Mouse (Mus musculus): Measurements from ENCODE around the gene Ftl1. TPM values are rescaled to one million over a fixed set of nuclear protein-coding genes. Genes with fewer than 3 reads are reported as not detected.

Ftl1 gene
- polyA plus RNA-seq, 1 experiment, result 463 TPM

DNA sequence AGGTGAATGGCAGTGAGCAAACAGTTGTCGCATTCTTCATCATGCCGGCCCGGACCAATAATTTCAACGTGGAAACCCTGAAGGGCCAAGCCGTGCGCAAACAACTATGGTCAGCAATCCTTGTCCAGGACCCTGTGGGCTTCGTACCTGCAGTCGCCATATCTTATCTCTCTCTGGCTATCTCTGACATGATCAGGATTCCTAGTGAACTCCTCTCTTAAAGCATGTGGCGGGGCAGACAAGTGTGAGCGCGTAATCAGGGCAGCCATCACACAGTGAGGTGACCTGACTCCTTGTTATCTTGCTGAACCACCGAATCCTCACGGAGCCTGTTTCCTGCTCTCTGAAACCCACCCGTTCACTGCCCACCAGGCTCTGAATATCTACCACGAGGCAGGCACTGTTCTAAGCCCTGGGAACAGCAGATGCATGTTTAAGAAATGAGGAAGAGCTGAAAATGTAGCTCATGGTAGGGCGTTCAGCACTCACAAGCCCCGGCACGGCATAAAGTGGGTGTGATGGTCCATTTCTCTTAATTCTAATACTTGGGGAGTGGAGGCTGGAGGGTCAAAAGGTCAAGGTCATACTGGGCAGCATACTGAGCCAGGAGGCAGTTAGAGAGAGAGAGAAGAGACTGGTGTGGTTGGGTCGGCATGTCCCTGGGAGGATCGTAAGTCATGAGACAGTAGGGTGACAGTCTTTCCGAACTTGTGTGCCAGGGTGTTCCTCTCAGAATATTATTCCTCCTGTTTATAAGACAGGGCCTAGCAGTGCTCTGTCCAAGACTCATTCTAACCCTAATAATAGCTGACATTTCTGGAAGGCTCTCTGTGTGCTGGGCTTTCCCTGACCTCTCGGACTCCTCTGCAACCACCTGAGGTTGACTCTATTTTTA is 15.9 kb downstream of the Ftl1 start:
- no peaks in the 10 kb centered on the region for H3K4me1 ChIP-seq (ENCODE audit: control insufficient read depth, insufficient read depth, low read length)
- H3K27ac ChIP-seq (ENCODE audit: insufficient read depth, low read length), result no peak overlapping the region
- no peak overlapping the region for H3K4me3 ChIP-seq (replicated peaks; ENCODE audit: insufficient read depth, low read depth, low read length)
- TF ChIP-seq CTCF (IDR thresholded peaks at IDR 0.05; ENCODE audit: borderline replicate concordance, insufficient read depth, low read depth, low read length) (no peak), POLR2A (IDR thresholded peaks at IDR 0.05; ENCODE audit: borderline replicate concordance, insufficient read depth, low read length) (no peak)
- no peak for DNase-seq
- H3K27me3 ChIP-seq (ENCODE audit: control insufficient read depth, insufficient read depth, low read length), result no peaks in the 10 kb centered on the region
- 91% methylated on average over 22 of the region's 22 CpGs for WGBS

DNA sequence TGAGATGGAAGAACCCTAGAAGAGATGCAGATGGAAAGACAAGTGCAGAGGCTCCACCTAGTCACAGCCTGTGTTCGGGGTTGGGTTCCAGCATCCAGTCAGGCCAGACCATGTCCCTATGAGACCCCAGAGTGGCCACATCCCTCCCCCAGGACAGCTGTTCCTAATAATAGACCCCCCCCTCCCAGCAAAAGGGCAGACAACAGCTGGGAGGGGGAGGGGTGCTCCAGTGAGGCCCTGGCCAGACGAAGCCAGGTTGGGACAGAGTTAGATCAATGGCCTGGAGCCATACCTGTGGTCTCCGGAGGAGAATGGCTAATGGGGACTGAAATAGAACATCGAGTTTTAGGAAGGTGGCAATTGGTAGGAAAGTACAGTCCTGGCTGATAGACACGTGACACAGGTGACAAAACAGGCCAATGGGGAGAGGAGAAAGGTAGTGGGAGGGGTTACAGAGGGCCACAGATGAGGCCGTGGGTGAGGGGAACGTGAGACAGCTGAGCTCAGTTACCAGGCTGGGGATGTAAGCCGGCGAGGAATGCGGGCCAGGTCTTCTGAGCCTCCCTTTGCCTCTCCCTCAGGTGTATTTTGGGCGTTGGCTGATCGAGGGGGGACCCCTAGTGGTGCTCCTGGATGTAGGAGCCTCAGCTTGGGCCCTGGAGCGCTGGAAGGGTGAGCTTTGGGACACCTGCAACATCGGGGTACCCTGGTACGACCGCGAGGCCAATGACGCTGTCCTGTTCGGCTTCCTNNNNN is 22.0 kb downstream of the Ftl1 start, which contains the start of gene Ruvbl2:
Gene Ruvbl2 (minus strand): TSS at position 576 of the 756 bp plus-strand sequence.
- H3K4me3 ChIP-seq (replicated peaks; ENCODE audit: insufficient read depth, low read depth, low read length), result peak within 1 kb of the TSS; percentile 8
- TF ChIP-seq CTCF (IDR thresholded peaks at IDR 0.05; ENCODE audit: borderline replicate concordance, insufficient read depth, low read depth, low read length) (peak; percentile 30; the same call in 1 of the 2 replicates), POLR2A (IDR thresholded peaks at IDR 0.05; ENCODE audit: borderline replicate concordance, insufficient read depth, low read length) (no peak)
- no peak within 1 kb of the TSS for H3K27ac ChIP-seq (ENCODE audit: insufficient read depth, low read length)
- H3K27me3 ChIP-seq (ENCODE audit: control insufficient read depth, insufficient read depth, low read length), result no peaks in the 10 kb centered on the region
- no peak for DNase-seq
- H3K4me1 ChIP-seq (ENCODE audit: control insufficient read depth, insufficient read depth, low read length), result peaks cover 27% of the 10 kb centered on the region
- WGBS, result 37% methylated on average over 19 of the region's 19 CpGs

DNA sequence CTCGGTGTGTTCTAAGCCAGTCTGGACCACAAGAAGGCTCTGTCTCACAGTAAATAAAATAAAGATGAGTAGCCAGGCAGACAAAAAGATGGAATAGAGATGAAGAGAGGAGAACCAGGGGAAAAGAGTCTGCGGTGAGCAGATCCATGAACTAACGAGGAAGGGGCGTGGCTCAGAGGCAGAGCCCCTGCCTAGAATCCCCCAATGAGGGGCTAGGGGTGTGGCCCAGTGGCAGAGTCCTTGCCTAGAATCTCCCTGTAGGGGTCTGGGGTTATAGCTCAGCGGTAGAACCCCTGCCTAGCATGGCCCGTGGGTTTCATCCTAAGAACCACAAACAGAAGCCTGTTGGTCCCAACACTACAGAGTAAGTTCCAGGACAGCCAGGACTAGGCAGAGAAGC is 22.6 kb downstream of the Ftl1 start:
- WGBS, result 56% methylated on average over 6 of the region's 6 CpGs
- H3K27ac ChIP-seq (ENCODE audit: insufficient read depth, low read length), result no peak overlapping the region
- no peaks in the 10 kb centered on the region for H3K27me3 ChIP-seq (ENCODE audit: control insufficient read depth, insufficient read depth, low read length)
- DNase-seq, result no peak
- TF ChIP-seq CTCF (IDR thresholded peaks at IDR 0.05; ENCODE audit: borderline replicate concordance, insufficient read depth, low read depth, low read length) (no peak), POLR2A (IDR thresholded peaks at IDR 0.05; ENCODE audit: borderline replicate concordance, insufficient read depth, low read length) (no peak)
- H3K4me3 ChIP-seq (replicated peaks; ENCODE audit: insufficient read depth, low read depth, low read length), result no peak overlapping the region
- H3K4me1 ChIP-seq (ENCODE audit: control insufficient read depth, insufficient read depth, low read length), result peaks cover 28% of the 10 kb centered on the region

GRCm38 (mm10) chr7:45436444-45436843 is 23.2 kb downstream of the Ftl1 start:
- TF ChIP-seq POLR2A (IDR thresholded peaks at IDR 0.05; ENCODE audit: borderline replicate concordance, insufficient read depth, low read length), result no peak
- no peak for TF ChIP-seq CTCF (IDR thresholded peaks at IDR 0.05; ENCODE audit: borderline replicate concordance, insufficient read depth, low read depth, low read length)
- no peak for DNase-seq
- Histone ChIP-seq H3K4me1 (ENCODE audit: control insufficient read depth, insufficient read depth, low read length) (peaks cover 28% of the 10 kb centered on the region), H3K4me3 (replicated peaks; ENCODE audit: insufficient read depth, low read depth, low read length) (no peak overlapping the region), H3K27ac (ENCODE audit: insufficient read depth, low read length) (no peak overlapping the region), H3K27me3 (ENCODE audit: control insufficient read depth, insufficient read depth, low read length) (no peaks in the 10 kb centered on the region)
- 93% methylated on average over 5 of the region's 5 CpGs for WGBS

DNA sequence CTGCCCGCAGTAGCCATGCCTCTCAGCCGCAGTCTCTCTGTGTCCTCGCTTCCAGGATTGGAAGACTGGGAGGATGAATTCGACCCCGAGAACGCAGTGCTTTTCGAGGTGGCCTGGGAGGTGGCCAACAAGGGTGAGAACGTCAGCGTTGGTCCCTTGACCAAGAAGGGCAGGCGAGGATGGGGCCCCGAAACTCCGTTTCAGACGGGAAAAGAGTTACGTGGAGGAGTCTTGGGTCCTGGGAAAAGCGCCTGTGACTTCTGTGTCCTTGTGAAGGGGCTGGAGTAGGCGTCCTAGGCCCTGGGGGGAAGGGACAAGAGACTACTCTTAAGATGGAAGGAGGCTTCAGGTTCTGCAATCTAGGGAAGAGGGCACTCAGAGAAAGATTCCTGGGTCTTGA is 24.6 kb downstream of the Ftl1 start:
- Histone ChIP-seq H3K27me3 (ENCODE audit: control insufficient read depth, insufficient read depth, low read length) (no peaks in the 10 kb centered on the region), H3K4me3 (replicated peaks; ENCODE audit: insufficient read depth, low read depth, low read length) (peak overlapping the region; percentile 84), H3K4me1 (ENCODE audit: control insufficient read depth, insufficient read depth, low read length) (peaks cover 28% of the 10 kb centered on the region), H3K27ac (ENCODE audit: insufficient read depth, low read length) (peak overlapping the region; percentile 42)
- TF ChIP-seq POLR2A (IDR thresholded peaks at IDR 0.05; ENCODE audit: borderline replicate concordance, insufficient read depth, low read length) (no peak), CTCF (IDR thresholded peaks at IDR 0.05; ENCODE audit: borderline replicate concordance, insufficient read depth, low read depth, low read length) (no peak)
- WGBS, result 1% methylated on average over 16 of the region's 16 CpGs
- no peak for DNase-seq

DNA sequence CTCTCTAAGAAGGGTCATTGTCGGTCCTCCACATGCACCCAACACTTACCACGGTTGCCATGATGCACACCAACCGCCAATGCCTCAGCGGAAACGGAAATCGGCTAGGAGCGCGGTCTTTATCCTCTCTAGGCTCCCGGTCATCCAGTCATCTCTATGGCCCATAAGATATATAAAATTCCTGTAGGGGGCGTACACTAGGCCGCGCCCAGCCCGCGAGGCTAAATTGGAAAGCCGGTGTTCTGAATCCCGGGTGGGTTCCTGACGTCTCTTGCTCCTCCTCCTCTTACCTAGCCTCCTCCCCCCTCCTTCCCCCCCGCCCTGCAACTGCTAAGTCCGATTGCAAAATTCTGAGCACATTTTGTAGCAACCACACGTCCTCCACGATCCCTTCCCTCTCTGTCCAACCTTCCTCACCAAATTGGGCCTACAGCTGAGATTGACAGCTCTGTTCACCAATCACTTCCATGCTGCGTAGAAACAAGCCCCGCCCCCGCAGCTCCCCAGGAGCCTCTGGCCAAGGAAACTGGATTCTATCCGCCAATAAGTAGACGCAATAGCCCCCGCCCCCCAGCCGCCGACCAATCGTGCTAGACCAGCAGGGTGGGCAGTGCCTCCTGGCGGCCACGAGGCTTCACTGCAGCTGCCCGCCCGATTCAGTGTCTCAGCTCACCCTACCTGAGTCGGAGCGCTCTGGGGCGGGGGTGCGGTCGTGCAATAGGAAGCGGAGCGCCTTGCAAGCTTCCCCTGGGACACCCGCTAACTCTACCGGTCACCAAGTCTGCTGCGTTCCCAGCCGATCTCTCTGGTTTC is 25.3 kb downstream of the Ftl1 start, which contains the start of gene Gys1:
Gene Gys1 (plus strand): TSS at position 642 of the 813 bp plus-strand sequence.
- H3K4me1 ChIP-seq (ENCODE audit: control insufficient read depth, insufficient read depth, low read length), result peaks cover 28% of the 10 kb centered on the region
- WGBS, result under 1% methylated on average over 45 of the region's 45 CpGs
- peak; percentile 100 for DNase-seq
- H3K27ac ChIP-seq (ENCODE audit: insufficient read depth, low read length), result peak within 1 kb of the TSS; percentile 42
- H3K27me3 ChIP-seq (ENCODE audit: control insufficient read depth, insufficient read depth, low read length), result no peaks in the 10 kb centered on the region
- TF ChIP-seq CTCF (IDR thresholded peaks at IDR 0.05; ENCODE audit: borderline replicate concordance, insufficient read depth, low read depth, low read length) (peak; percentile 88), POLR2A (IDR thresholded peaks at IDR 0.05; ENCODE audit: borderline replicate concordance, insufficient read depth, low read length) (peak; percentile 70; the same call in 1 of the 2 replicates)
- peak within 1 kb of the TSS; percentile 84 for H3K4me3 ChIP-seq (replicated peaks; ENCODE audit: insufficient read depth, low read depth, low read length)

- Histone ChIP-seq H3K27me3 (ENCODE audit: control insufficient read depth, insufficient read depth, low read length) (no peaks in the 10 kb centered on the region), H3K4me3 (replicated peaks; ENCODE audit: insufficient read depth, low read depth, low read length) (peak overlapping the region; percentile 81), H3K27ac (ENCODE audit: insufficient read depth, low read length) (no peak overlapping the region; the same call in 1 of the 2 replicates), H3K4me1 (ENCODE audit: control insufficient read depth, insufficient read depth, low read length) (peaks cover 28% of the 10 kb centered on the region)
- no peak for DNase-seq
- WGBS, result 1% methylated on average over 7 of the region's 7 CpGs
- no peak for TF ChIP-seq CTCF (IDR thresholded peaks at IDR 0.05; ENCODE audit: borderline replicate concordance, insufficient read depth, low read depth, low read length)
- TF ChIP-seq POLR2A (IDR thresholded peaks at IDR 0.05; ENCODE audit: borderline replicate concordance, insufficient read depth, low read length), result no peak
Measured at GRCm38 (mm10) chr7:45433835-45434202, 25.9 kb downstream of the Ftl1 start.
